Mouse (Mus musculus) cerebellum, adult 2 months (tissue): ENCODE results near the gene Clmp.

ENCODE experiments used
- CTCF ChIP-seq: fragments of 200-500 bp; IDR thresholded peaks from 2 replicates; pipeline ENCODE4 v1.5.1; 2011; ENCODE audit warnings: low read depth, mild to moderate bottlenecking, control low read depth, low read length, moderate library complexity, borderline replicate concordance; ENCODE audit not compliant: insufficient read depth
- POLR2A ChIP-seq: fragments of 200-500 bp; IDR thresholded peaks from 2 replicates; pipeline ENCODE4 v1.6.1; 2011; ENCODE audit warnings: low read length, control low read depth, borderline replicate concordance; ENCODE audit not compliant: insufficient read depth

DNA sequence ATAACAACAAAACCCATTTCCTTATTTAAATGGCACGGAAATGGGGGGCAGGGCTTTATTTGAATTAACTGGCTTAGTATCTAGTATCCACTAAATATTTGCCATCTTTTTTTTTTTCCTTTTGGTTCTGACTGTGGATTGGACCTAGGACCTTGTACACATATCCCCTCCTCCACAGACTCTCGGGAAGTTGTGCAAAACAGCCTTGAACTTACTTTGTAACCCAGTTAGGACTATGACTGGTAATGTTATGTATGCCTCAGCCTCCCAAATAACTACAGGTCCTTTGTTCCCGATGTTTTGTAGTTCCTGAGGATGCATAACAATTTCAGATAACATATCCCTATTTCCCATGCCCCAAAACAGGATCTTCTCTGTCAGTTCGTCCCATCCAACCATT lies 88.1 kb downstream of the Clmp start:
- TF ChIP-seq POLR2A (no peak), CTCF (no peak)
